Mouse (Mus musculus) liver, adult 2 months (tissue): Measurements from ENCODE around the gene Ccdc134.

Experiments
- CTCF ChIP-seq: fragments of 200-500 bp; IDR thresholded peaks from 2 replicates; pipeline ENCODE4 v1.5.1; 2011; ENCODE audit warnings: low read depth, low read length, control low read depth
- POLR2A ChIP-seq: fragments of 200-500 bp; IDR thresholded peaks from 2 replicates; pipeline ENCODE4 v1.6.1; 2011; ENCODE audit warnings: low read length, control low read depth; ENCODE audit not compliant: insufficient read depth; ENCODE audit errors: extremely low read depth

GRCm38 (mm10) chr15:82151176-82151575, 23.5 kb downstream of the Ccdc134 start:
- TF ChIP-seq CTCF (no peak), POLR2A (no peak)
